Mouse (Mus musculus) gastrocnemius, postnatal 4 days (tissue): ENCODE measurements around the gene Mtor. TPM values are rescaled to one million over a fixed set of nuclear protein-coding genes. Genes with fewer than 3 reads are reported as not detected.

Experiments
- DNase-seq, 2 experiments: peaks; one replicate each; pipeline ENCODE4 v3.0.0; 2021 to 2022; ENCODE audit warnings: low spot score in 2 of 2, mixed read lengths in 2 of 2
- total RNA-seq, 2 experiments: library from RNA; stranded (reverse); gene quantifications; 2 replicates each; pipeline ENCODE4 v1.2.3; 2021

The Mtor gene
- total RNA-seq, 2 experiments from 2014 or later = 39.3 to 42.0 TPM

DNA sequence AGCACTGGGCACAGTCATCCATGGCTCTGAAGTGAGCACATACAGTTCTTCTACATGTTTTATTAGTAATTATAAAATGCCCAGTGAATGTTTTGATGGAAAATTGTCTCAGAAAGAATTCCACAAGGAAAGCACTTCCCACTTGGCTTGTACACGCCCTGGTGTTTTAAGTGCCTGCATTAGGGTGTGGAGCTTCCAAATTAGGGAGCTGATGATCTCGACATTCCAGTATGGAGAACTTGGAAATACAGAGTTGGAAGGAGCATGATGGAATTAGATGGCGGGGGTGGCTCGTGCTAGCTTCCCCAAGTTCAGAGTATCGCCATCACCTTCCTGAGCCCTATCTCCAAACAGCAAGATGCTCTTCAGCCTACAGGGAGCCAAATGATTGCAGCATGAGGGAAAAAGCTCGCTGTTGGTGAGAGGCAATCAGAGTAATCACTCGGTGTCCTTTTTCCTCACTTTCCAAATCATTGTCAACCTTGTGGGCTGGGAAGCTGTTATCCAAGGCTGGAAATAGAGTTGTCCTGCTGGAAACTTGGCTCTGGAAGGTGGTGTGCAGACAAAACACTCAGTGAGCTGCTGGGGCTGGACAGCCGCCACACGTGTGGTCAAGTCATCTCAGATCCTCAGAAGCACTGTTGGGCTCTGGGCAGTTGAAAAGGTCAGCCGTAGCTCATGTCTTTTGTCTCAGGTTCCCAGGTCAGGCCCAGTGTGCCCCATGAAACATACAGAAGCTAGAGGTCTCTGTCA, 78.9 kb downstream of the Mtor start:
- no peak for DNase-seq

DNA sequence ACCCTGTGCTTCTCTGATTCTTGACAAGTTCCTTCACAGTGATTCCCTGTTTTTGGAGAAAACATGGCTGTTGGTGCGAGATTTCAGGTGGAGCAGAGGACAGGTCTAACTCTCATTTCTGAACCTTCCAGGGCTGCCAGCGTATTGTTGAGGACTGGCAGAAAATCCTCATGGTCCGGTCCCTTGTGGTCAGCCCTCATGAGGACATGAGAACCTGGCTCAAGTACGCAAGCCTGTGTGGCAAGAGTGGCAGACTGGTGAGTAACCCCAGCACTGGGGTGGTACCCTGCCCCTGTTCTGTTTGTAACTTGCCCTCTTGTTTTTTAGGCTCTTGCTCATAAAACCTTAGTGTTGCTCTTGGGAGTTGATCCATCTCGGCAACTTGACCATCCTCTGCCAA, 81.9 kb downstream of the Mtor start:
- DNase-seq = no peak

DNA sequence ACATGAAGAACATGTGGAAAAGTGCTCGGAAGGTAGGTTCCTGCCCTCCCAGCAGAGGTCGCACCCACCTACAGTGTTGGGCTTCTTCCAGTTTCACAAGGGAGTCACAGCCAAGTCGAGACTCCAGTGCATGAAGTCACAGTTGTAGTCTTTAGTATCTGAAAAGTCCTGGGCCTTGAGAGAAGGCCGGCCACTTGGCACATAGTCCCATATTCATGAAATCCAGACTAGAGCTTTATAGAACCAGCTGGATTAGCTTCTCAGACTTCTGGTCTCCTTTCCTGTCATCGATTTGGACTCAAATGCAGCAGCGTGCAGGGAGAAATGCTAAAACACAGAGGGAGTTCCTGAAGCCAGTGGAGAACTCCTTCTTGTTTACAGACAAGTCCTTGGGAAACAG, 82.4 kb downstream of the Mtor start:
- DNase-seq = no peak

DNA sequence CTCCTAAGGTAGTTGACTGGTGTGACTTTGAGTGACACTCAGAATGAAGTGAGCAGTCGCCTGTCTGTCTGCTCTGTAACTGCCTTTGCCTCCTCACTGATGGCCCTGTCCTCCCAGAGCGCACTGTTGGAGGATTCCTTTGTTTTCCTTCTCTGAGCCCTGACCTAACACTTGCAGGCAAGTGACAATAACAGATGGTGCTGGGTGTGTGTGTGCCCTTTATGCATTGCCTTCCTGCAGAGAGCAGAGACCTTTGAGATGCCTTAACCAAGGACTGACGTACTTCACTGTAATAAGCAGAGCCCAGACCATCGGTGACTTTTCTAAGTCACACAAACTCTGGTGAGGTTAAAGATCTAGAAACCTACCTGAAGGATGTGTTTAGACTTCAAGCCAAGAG, 82.9 kb downstream of the Mtor start:
- no peak for DNase-seq

DNA sequence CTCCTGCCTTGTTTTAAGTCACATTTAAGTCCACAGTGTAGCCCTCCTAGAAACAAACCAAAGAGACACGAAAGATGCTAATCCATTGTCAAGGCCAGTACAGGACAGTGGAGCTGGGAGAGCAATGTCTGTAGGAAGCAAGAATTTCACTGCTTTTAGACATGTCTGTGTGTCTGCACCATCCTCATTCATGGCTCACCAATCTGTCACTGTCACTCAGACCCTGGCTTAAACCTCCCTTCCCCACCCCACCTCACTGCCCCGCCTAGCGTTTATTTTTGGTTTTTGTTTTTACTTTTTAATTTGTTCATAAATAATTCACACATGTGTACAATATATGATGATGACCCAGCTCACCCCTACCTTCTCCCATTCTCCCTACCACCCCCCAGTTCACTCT, 84.1 kb downstream of the Mtor start:
- no peak for DNase-seq

DNA sequence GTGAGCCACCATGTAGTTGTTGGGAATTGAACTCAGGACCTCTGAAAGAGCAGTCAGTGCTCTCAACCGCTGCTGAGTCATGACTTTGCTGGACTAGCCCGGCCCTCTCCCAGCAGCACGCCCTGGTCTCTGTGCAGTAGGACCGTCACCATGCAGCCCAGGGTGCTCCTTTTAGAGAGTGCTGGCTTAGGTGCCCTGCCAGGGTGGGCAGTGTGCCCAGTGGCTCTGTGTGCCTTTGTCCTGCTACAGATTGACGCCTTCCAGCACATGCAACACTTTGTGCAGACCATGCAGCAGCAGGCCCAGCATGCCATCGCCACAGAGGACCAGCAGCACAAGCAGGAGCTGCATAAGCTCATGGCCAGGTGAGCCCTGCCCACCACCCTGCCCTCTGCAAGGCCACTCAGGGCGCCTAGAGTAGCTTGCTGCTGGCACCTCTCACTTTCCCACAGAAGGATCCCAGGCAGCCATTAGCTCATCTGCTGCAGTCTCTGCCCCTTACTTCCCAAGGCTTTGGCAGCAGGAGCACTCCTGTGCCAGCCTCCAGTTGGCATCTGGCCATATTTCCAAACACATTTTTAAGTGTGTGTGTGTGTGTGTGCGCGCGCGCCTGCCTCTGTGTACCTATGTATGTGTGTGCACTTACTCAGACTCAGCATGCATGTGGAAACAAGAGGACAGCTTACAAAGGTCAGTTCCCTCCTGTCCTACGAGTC, 85.4 kb downstream of the Mtor start:
- no peak for DNase-seq

DNA sequence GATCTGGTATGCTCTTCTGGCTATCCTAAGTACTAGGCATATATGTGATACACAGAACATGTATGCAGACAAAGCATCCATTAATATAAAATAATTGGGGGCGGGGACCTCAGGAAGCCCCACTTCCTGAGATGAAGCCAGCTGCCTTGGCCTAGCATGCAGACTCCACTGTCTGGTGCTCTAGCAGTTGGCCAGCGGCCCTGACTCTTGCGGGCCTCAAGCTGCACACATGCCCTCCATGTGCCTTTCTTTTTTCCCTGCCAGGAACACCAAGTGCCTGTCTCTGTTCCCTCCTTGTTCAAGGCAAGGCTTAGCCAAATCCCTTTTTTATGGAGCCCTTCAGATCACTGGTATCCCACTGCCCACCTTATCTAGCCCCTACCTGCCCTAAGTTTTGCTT, 87.5 kb downstream of the Mtor start:
- no peak for DNase-seq

DNA sequence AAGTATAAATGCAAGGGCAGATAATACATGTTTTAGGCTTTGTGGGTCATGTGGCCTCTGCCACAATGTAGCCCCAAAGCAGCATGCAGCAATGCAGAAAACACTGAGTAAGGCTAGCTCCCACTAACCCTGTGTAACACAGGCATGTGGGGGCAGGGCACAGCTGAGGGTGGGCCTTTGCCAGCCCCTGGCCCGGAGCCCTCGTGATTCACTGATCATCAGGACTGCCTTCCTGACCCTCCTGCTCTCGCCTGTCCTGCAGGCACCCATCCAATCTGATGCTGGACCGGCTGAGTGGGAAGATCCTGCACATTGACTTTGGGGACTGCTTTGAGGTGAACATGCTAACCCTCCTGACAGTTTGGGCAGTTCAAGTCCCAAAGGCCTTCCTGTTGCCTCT, 100.7 kb downstream of the Mtor start:
- no peak for DNase-seq

DNA sequence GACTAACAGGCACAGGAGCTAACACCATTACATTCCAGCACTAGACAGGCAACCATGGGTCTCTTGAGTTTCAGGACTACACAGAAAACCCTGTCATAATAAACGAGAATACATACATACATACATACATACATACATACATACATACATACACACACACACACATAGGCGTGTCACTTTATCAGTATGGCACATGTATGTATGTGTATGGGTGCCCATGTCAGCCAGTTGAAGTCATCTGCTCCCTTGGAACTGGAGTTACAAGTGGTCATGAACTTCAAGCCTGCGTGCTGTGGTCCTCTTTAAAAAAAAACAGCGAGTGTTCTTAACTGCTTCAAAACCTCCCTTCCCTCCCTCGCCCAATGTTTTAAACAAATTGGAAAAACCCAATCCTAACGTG, 109.4 kb downstream of the Mtor start:
- no peak for DNase-seq

DNA sequence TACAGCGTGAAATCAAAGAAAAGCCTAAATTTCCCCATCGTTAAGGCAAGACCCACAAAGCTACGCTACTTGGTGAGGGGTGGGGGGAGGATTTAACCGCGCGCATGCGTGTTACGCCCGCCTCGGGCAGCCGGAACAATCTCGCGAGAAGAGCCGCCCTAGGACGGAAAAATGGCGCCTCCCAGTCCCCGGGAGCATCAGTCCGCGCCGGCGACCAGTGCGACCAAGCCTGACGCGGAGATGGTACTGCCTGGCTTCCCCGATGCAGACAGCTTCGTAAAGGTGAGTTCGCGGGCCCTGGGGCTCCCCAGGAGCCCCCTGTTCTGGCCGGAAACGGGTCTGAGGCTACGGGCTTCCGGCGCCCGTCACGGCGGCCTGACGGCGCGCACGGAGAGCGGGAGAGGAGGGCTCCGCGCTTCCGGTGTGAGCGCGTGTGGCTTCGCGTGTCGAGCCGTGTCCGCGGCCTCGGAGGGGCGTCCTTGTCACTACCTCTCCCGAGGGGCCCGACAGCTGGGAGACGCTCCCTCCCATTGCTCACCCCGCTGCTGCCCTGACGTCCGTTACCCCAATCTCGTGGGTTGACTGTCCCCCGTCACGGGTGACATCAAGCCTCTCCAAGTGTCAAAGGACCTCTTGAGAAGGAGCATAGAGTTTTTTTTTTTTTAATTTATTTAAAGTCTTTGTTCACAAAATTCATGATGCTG, 110.0 kb downstream of the Mtor start, which contains the start of gene Exosc10:
TSS of gene Exosc10 (plus strand) at position 133 of the 704 bp plus-strand sequence.
- DNase-seq = peak; percentile 81 to 90

DNA sequence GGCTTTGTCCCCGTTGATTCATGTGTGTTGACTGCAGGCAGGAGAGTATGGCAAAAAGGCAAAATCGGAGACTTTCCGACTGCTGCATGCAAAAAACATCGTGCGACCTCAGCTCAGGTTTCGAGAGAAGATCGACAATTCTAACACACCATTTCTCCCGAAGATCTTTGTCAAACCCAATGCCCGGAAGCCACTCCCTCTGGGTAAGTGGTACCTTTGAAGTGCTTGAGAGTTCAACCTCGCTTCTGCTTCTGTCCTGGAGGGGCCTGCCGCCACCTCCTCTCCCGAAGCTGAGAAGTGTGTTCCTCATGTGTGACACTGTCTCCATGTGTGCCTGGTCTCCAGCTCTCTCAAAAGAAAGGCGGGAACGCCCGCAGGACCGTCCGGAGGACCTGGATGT, 114.3 kb downstream of the Mtor start:
- no peak for DNase-seq

DNA sequence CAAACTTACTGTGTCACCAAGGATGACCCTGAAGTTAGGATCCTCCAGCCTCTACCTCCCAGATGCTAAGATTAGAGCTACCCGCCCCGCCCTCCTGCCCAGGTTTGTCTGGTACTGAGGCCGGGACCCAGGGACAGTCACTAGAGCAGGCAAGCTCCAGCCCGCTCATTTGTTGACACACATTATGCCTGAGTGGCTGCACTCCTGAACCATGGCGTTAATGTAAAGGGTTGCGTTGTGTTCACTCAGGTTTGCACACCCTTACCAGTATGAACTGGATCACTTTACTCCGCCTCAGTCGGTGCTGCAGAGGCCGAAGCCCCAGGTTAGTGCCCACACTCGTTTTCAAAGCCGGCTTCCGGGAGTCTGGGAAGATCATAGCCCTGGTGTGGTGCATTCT, 115.2 kb downstream of the Mtor start:
- DNase-seq = no peak

DNA sequence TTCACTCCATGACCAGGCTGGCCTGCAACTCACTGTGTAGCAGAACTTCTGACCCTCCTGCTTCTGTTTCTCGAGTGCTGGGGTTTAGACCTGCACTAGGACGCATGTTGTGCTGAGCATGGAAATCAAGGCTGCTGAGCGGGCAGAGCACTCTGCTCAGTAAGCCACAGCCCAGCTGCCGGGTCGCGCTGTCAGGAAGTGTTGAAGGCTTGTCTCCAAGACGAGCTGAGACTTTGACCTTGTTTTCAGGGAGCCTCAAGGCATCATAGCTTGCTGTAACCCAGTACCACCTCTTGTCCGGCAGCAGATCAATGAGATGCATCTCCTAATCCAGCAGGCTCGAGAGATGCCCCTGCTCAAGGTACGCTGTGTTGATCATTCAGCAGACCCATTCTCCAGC, 121.7 kb downstream of the Mtor start:
- no peak for DNase-seq

DNA sequence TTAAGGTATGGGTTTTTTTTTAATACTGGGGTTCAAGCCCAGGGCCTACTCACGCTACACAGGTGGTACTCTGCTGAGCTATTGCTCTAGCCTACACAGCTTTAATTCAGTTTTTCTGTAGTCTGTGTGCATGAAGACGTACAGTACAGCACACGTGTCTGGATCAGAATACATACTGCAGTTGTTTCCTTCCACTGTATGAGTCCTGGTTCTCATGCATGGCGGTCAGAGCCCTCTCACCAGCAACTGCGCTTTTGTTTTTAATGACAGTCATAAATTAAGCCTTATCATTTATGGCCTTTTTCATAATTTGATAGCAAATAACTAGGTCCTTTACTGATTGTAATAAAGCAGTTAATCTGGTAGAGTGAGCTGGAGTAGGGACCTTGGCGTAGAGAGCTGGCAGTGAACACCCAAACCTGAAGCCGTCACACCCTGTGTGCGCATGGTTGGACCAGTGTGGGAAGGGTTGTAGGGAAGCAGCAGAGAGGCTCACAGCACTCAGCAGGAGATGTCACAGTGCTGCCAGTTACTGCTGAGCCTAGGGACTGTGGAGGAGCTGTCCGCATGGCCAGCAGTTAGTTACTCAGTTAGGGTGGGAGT, 122.4 kb downstream of the Mtor start:
- no peak for DNase-seq

DNA sequence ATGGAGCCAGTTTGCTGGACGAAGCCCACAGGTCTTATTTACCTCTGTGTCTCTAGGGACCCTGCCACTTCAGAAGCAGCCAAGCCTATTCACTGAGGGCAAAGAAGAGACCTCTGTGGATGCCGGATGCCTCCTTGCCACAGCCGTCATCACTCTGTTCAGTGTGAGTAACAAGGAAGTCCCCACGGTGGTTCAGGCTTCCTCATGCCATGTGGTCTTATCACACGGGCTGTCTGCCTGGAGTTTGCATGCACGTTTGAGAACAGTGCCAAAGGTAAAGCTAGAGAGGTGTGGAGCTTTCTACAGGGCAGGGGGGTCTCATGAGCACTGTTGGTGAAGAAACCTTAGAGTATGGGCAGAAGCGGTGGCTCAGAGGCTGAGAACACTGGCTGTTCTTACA, 124.8 kb downstream of the Mtor start:
- DNase-seq = no peak

DNA sequence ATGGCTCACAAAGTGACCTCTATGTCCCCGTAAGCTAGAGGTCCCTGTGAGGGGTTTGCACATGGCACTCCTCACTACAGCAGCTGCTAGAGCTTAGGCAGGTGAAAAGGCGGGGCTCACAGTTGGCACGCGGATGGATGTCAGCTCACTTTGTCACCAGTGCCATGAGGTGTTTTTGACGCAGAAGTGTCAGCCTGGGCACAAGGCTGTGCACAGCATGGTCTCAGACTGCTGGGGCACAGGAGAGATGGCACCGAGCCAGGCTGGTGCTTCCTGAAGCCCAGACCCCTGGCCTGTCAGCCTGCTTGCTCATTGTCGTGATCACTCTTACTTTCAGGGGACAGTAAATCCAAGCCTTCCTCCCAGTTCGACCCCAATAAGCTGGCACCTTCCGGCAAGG, 132.4 kb downstream of the Mtor start:
- DNase-seq = no peak

DNA sequence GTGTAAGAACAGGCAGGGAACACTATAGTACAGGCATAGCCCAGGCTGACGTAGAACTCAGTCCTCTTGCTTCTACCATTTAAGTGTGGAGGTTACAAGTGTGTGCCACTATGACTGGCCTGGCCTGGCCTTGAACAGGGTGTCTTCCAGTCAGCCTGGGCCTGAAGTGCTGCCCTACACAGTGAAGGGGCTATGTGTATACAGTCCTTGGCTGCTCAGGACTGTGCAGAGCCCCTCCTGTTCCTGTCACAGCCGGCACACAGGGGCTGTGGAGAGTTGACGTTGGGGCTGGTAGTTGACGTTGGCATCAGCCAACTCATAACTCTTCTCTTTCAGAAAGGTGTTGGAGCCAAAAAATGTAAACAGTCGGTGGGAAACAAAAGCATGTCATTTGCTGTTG, 133.0 kb downstream of the Mtor start:
- DNase-seq = no peak

DNA sequence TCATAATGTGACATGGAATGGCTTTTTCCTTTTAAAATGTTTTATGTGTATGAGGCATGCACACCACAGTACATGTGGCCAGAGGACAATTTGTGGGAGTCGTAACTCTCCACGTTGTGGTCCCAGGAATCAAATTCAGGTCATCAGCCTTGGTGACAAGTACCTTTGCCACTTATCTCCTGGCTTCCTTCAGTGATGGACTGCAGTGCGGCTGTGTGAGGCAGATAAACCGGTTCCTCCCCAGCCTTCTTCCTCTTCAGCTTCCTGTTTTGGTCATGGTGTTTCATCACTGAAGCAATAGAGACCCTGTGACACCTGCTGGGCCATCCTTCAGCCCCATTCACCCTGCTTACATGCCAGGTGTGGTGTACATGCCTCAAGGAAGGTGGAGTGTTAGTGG, 134.8 kb downstream of the Mtor start:
- DNase-seq = no peak

DNA sequence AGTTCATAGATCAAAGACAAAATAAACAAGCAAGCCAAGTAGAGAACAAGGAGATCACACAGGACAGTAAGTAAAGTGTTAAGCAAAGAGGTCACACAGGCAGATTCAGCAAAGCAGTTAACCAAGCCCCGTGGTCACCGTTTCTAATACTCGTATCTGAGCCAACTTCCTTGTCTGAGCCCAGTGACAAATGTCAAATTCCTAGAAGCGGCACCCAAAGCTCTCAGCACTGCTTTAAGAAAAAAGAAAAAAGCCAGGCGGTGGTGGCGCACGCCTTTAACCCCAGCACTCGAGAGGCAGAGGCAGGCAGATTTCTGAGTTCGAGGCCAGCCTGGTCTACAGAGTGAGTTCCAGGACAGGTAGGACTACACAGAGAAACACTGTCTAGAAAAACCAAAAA, 138.2 kb downstream of the Mtor start:
- no peak for DNase-seq

DNA sequence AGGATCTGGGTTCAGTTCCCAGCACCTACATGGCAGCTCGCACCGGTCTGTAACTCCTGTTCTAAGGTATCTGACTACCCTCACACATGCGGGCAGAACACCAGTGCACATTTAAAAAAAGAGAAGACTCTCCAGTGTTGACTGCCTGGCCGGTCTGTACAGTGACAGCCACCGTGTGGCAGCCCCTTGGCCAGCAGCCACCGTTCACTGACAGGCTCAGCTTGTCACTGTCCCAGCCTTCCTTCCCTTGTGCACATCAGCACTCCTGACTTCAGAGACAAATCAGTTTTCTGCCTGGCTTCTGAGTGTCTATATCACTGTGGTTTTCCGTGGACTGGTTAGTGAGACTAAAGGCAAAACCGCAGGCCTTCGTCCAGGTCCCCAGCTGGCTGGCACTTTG, 140.4 kb downstream of the Mtor start:
- DNase-seq = no peak

DNA sequence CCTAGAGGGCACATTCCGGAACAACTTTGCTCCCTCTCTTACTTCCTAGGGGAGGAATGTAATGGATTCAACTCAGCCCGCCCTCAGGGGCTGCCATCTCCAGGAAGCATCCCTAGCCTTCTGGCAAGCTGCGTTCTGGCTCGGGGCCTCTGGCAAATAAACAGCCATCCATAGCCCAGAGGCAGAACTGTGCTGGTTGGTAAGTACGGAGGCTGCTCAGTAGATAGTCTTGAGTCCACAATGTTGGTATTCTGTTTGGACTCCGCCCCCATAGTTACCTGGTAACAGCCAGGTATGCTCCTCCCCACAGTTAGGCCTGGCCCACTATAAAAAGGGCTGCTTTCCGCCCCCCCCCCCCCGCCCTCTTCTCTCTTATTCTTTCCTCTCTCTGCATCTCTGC, 141.2 kb downstream of the Mtor start:
- no peak for DNase-seq
